Mouse (Mus musculus): ENCODE results near the gene Reln.

- TF ChIP-seq POLR2A (IDR thresholded peaks at IDR 0.05; ENCODE audit: extremely low read depth, insufficient read depth, low read length) (no peak), CTCF (IDR thresholded peaks at IDR 0.05; ENCODE audit: low read depth, low read length) (no peak)
Measured at GRCm38 (mm10) chr5:22191784-22192183, 152.7 kb downstream of the Reln start.

Measured in liver, adult 2 months (tissue).